Mouse (Mus musculus): Measurements from ENCODE around the gene Ppp1r32. TPM values are rescaled to one million over a fixed set of nuclear protein-coding genes. Genes with fewer than 3 reads are reported as not detected.

Ppp1r32 gene
- polyA plus RNA-seq, 1 experiment from 2014 or later, result 0.41 TPM

DNA sequence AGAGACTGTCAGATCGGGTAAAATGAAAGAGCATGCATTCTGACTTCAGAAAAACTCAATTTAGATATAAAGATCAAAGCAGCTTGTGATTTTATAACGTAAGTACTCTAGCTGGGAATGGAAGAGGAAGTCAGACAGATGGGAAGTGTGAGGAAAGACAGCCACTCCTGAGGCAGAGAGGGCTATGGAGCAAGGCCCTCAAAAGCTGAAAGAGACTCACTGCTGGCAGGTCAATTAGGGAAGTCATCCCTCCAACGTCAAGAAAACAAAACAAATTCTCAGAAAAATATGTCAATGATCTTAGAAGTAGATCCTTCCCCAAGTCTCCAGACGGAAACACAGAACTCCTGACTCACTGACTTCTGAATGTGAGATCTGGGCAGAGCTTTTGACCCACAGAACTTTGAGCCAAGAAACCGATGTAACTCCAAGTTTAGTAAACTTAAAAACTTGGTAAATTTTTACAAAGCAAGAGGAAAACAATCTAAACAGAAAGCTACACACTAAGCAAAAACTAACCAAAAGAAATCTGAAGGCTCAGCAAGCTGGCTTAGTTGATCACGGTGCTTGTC, 28.1 kb upstream of the Ppp1r32 start:
- Histone ChIP-seq H3K27me3 (ENCODE audit: control insufficient read depth, insufficient read depth, low read length) (no peaks in the 10 kb centered on the region), H3K27ac (ENCODE audit: low read depth, low read length) (no peak overlapping the region), H3K9ac (ENCODE audit: low read length) (no peak overlapping the region), H3K9me3 (ENCODE audit: control insufficient read depth, low read length) (no peaks in the 10 kb centered on the region), H3K36me3 (ENCODE audit: control insufficient read depth, insufficient read depth, low read length) (no peaks in the 10 kb centered on the region; the same call in 1 of the 2 replicates), H3K4me3 (ENCODE audit: low read depth, low read length) (no peak overlapping the region), H3K4me2 (ENCODE audit: low read depth, low read length, severe bottlenecking) (no peak overlapping the region), H3K4me1 (replicated peaks; ENCODE audit: control insufficient read depth, insufficient read depth, low read length) (no peaks in the 10 kb centered on the region)
- WGBS, result 84% methylated on average over 6 of the region's 6 CpGs
- ATAC-seq (replicated peaks; ENCODE audit: low FRiP score) (no peak), DNase-seq (ENCODE audit: low spot score) (no peak)

DNA sequence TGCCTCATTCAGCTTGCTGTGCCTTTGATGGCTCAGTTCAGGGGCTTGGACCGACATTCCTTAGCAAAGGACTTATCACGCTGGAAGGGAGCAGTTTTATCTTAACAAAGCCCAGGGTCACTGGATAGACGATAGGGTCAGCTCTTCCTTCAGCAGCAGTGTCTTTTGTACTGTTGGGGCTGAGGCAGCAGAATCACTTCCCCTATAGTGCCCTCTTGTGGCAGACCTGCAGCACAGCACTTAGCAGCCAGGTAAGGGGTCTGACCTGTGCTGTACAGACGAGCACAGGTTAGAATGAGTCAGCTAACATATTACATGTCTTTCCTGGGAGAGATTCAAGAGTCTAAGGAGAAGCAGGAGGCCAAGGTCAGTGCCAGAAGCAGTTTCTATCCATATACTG, 19.8 kb upstream of the Ppp1r32 start:
- H3K9ac ChIP-seq (ENCODE audit: low read length), result no peak overlapping the region
- H3K27ac ChIP-seq (ENCODE audit: low read depth, low read length), result no peak overlapping the region
- WGBS, result 7% methylated on average over 4 of the region's 4 CpGs
- DNase-seq (ENCODE audit: low spot score) (peak; percentile 64), ATAC-seq (replicated peaks; ENCODE audit: low FRiP score) (peak; percentile 39; the same call in 1 of the 2 replicates)
- no peaks in the 10 kb centered on the region for H3K27me3 ChIP-seq (ENCODE audit: control insufficient read depth, insufficient read depth, low read length)
- no peak overlapping the region for H3K4me3 ChIP-seq (ENCODE audit: low read depth, low read length)
- no peak overlapping the region for H3K4me2 ChIP-seq (ENCODE audit: low read depth, low read length, severe bottlenecking)
- no peaks in the 10 kb centered on the region for H3K4me1 ChIP-seq (replicated peaks; ENCODE audit: control insufficient read depth, insufficient read depth, low read length)
- H3K36me3 ChIP-seq (ENCODE audit: control insufficient read depth, insufficient read depth, low read length), result peaks cover 5% of the 10 kb centered on the region; the same call in 1 of the 2 replicates
- no peaks in the 10 kb centered on the region for H3K9me3 ChIP-seq (ENCODE audit: control insufficient read depth, low read length)

DNA sequence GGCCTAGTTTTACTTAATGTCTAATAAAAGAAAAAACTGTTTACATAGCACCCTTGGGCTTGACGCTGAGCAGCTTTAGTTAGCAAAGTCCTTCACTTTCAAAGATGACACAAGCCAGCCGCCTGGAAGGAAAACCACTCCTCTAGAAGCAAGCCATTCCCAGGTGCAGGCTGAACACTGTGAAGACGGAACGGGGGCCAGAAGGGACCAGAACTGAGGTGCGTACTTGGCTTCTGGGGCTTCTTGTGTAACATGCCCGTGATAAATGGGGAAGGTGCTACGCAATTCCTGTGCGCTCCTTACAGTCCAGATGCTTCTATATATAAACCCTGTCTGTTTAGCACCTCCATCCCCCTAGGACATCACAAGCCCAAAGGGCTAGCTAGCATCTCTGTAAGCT, 17.9 kb upstream of the Ppp1r32 start:
- Histone ChIP-seq H3K4me3 (ENCODE audit: low read depth, low read length) (no peak overlapping the region), H3K4me1 (replicated peaks; ENCODE audit: control insufficient read depth, insufficient read depth, low read length) (no peaks in the 10 kb centered on the region), H3K27ac (ENCODE audit: low read depth, low read length) (no peak overlapping the region), H3K27me3 (ENCODE audit: control insufficient read depth, insufficient read depth, low read length) (no peaks in the 10 kb centered on the region), H3K9me3 (ENCODE audit: control insufficient read depth, low read length) (no peaks in the 10 kb centered on the region), H3K9ac (ENCODE audit: low read length) (no peak overlapping the region), H3K36me3 (ENCODE audit: control insufficient read depth, insufficient read depth, low read length) (peaks cover 5% of the 10 kb centered on the region; the same call in 1 of the 2 replicates), H3K4me2 (ENCODE audit: low read depth, low read length, severe bottlenecking) (no peak overlapping the region)
- ATAC-seq (replicated peaks; ENCODE audit: low FRiP score) (no peak), DNase-seq (ENCODE audit: low spot score) (peak; percentile 38)
- 91% methylated on average over 8 of the region's 8 CpGs for WGBS

DNA sequence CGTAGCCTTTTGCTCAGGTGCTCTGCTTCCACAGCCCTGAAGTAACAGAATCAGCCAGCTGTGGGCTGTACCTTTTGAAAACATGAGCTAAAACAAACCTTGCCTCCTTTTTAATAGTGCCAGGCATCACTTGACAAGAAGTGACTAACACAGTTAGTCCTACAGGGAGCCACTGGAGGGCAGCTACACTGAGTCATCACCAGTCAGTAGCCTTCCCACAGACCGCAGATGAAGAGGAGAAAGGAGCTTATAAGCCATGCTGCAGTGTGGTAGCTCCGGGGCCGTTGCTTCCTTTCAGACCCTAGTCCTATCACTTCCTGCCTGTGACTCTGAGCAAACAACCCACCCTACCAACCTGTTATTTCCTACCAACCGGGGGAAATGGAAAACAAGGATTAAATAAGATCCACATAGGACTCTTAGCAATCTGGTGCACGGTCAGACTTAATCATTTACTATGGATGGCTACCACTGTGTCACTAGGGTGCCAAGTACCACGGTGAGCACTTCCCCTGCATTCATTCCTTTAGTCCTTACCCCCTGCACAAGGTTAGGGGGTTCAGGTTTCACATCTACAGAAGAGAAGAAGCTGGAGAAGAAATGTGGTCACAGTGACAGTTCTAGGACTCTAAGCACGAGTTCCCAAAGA, 14.9 kb upstream of the Ppp1r32 start:
- no peaks in the 10 kb centered on the region for H3K9me3 ChIP-seq (ENCODE audit: control insufficient read depth, low read length)
- 66% methylated on average over 8 of the region's 8 CpGs for WGBS
- ATAC-seq (replicated peaks; ENCODE audit: low FRiP score) (no peak), DNase-seq (ENCODE audit: low spot score) (peak; percentile 44)
- H3K36me3 ChIP-seq (ENCODE audit: control insufficient read depth, insufficient read depth, low read length), result peaks cover 5% of the 10 kb centered on the region; the same call in 1 of the 2 replicates
- H3K4me1 ChIP-seq (replicated peaks; ENCODE audit: control insufficient read depth, insufficient read depth, low read length), result no peaks in the 10 kb centered on the region
- no peak overlapping the region for H3K4me3 ChIP-seq (ENCODE audit: low read depth, low read length)
- H3K4me2 ChIP-seq (ENCODE audit: low read depth, low read length, severe bottlenecking), result no peak overlapping the region
- H3K27ac ChIP-seq (ENCODE audit: low read depth, low read length), result no peak overlapping the region
- H3K27me3 ChIP-seq (ENCODE audit: control insufficient read depth, insufficient read depth, low read length), result no peaks in the 10 kb centered on the region
- no peak overlapping the region for H3K9ac ChIP-seq (ENCODE audit: low read length)

DNA sequence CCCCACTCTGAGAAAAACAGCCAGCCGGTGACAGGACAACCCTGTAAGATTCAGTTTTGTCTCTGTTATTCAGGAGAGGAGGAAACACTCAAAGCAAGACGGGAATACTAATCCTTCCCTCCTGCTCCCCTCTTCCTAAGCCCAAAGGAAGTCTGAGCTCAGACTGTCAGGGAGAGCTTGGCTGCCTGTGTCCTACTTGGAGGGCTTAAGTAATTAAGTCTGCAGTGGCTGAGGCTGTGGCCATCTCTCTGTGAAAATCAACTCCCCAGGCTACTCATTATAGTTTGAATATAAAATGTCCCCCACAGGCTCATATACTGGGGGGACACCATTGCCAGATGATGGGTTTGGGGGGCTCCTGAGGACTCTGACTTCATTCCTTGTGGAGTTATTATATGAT, 14.2 kb upstream of the Ppp1r32 start:
- no peak overlapping the region for H3K9ac ChIP-seq (ENCODE audit: low read length)
- H3K9me3 ChIP-seq (ENCODE audit: control insufficient read depth, low read length), result no peaks in the 10 kb centered on the region
- DNase-seq (ENCODE audit: low spot score), result peak; percentile 33
- H3K36me3 ChIP-seq (ENCODE audit: control insufficient read depth, insufficient read depth, low read length), result peaks cover 4% of the 10 kb centered on the region; the same call in 1 of the 2 replicates
- H3K4me2 ChIP-seq (ENCODE audit: low read depth, low read length, severe bottlenecking), result no peak overlapping the region
- ATAC-seq (replicated peaks; ENCODE audit: low FRiP score), result no peak
- H3K4me1 ChIP-seq (replicated peaks; ENCODE audit: control insufficient read depth, insufficient read depth, low read length), result no peaks in the 10 kb centered on the region
- no peak overlapping the region for H3K27ac ChIP-seq (ENCODE audit: low read depth, low read length)
- H3K4me3 ChIP-seq (ENCODE audit: low read depth, low read length), result no peak overlapping the region
- no peaks in the 10 kb centered on the region for H3K27me3 ChIP-seq (ENCODE audit: control insufficient read depth, insufficient read depth, low read length)
- 45% methylated on average over 2 of the region's 2 CpGs for WGBS

DNA sequence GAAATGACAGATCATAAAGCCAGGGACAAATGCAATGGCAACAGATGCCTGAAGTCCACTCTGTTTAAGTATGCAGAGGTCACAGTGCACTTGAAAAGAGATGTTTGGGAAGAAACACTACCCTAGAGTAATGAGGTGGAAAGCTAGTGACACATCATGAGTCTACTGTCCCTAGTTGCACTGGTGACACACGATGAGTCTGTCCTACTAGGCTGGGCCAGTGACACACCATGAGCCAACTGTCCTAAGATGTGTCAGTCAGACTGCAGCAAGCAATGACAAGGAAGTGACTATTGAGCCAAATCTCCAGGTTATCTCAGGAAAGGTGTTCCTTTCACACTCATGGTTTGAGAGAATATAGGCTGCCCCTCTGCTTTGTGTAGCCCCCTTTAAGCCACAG, 12.9 kb upstream of the Ppp1r32 start:
- Histone ChIP-seq H3K4me2 (ENCODE audit: low read depth, low read length, severe bottlenecking) (no peak overlapping the region), H3K27me3 (ENCODE audit: control insufficient read depth, insufficient read depth, low read length) (no peaks in the 10 kb centered on the region), H3K4me3 (ENCODE audit: low read depth, low read length) (no peak overlapping the region), H3K9ac (ENCODE audit: low read length) (no peak overlapping the region), H3K27ac (ENCODE audit: low read depth, low read length) (no peak overlapping the region), H3K9me3 (ENCODE audit: control insufficient read depth, low read length) (no peaks in the 10 kb centered on the region), H3K4me1 (replicated peaks; ENCODE audit: control insufficient read depth, insufficient read depth, low read length) (no peaks in the 10 kb centered on the region), H3K36me3 (ENCODE audit: control insufficient read depth, insufficient read depth, low read length) (no peaks in the 10 kb centered on the region)
- WGBS, result 95% methylated on average over 1 of the region's 1 CpGs
- DNase-seq (ENCODE audit: low spot score) (no peak), ATAC-seq (replicated peaks; ENCODE audit: low FRiP score) (no peak)

DNA sequence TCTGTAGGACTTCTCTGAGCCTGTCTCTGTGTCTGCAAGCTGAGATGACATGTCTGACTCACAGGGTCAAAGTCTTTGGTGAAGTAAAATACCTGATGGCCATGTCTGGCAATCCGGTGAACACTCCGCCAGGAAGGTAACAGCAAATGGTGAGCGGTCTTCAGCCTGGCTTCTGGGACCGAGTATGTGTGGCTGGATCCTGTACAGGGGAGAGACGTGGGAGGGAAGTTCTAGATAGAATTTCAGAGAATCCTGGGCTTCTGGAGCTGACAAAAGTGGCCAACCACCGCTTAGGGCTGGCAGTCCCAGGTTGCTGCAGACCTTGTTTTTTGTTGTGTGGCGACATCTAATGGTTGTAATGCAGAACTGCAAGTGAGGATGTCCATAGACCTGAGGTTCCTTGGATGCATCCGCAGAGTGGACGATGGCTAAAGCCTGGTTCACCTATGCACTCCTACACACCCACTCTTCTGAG, 3.6 kb upstream of the Ppp1r32 start:
- ATAC-seq (replicated peaks; ENCODE audit: low FRiP score), result peak; percentile 81
- 25% methylated on average over 9 of the region's 9 CpGs for WGBS
- Histone ChIP-seq H3K4me1 (replicated peaks; ENCODE audit: control insufficient read depth, insufficient read depth, low read length) (peaks cover 4% of the 10 kb centered on the region; the same call in 1 of the 2 replicates), H3K9ac (ENCODE audit: low read length) (no peak overlapping the region), H3K4me2 (ENCODE audit: low read depth, low read length, severe bottlenecking) (no peak overlapping the region), H3K27ac (ENCODE audit: low read depth, low read length) (no peak overlapping the region), H3K9me3 (ENCODE audit: control insufficient read depth, low read length) (no peaks in the 10 kb centered on the region), H3K27me3 (ENCODE audit: control insufficient read depth, insufficient read depth, low read length) (no peaks in the 10 kb centered on the region), H3K4me3 (ENCODE audit: low read depth, low read length) (no peak overlapping the region), H3K36me3 (ENCODE audit: control insufficient read depth, insufficient read depth, low read length) (no peaks in the 10 kb centered on the region)
- DNase-seq (ENCODE audit: low spot score), result peak; percentile 69

DNA sequence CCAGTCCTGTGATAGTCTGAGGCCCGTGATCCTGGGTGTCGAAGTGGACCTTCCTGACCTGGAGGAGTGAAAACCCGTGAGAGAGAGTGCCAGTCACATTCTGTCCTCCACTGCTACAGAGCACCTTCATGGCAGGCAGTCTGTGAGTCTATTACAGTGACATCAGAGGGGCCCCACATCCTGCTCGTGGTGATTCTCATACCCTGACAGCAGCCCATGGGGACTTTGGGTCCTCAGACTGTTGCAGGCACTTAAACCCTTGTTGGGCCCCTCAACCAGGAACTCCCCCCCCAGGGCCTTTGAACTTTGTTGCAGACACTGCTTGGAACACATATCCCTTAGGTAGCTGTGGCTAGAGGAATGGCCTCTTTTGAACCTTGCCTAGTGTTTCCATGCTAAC, 3.2 kb downstream of the Ppp1r32 start:
- Histone ChIP-seq H3K36me3 (ENCODE audit: control insufficient read depth, insufficient read depth, low read length) (no peaks in the 10 kb centered on the region), H3K4me2 (ENCODE audit: low read depth, low read length, severe bottlenecking) (no peak overlapping the region), H3K27me3 (ENCODE audit: control insufficient read depth, insufficient read depth, low read length) (no peaks in the 10 kb centered on the region), H3K9me3 (ENCODE audit: control insufficient read depth, low read length) (no peaks in the 10 kb centered on the region), H3K9ac (ENCODE audit: low read length) (no peak overlapping the region), H3K4me3 (ENCODE audit: low read depth, low read length) (no peak overlapping the region), H3K4me1 (replicated peaks; ENCODE audit: control insufficient read depth, insufficient read depth, low read length) (peaks cover 4% of the 10 kb centered on the region; the same call in 1 of the 2 replicates), H3K27ac (ENCODE audit: low read depth, low read length) (no peak overlapping the region)
- no peak for ATAC-seq (replicated peaks; ENCODE audit: low FRiP score)
- 71% methylated on average over 4 of the region's 4 CpGs for WGBS
- DNase-seq (ENCODE audit: low spot score), result no peak

DNA sequence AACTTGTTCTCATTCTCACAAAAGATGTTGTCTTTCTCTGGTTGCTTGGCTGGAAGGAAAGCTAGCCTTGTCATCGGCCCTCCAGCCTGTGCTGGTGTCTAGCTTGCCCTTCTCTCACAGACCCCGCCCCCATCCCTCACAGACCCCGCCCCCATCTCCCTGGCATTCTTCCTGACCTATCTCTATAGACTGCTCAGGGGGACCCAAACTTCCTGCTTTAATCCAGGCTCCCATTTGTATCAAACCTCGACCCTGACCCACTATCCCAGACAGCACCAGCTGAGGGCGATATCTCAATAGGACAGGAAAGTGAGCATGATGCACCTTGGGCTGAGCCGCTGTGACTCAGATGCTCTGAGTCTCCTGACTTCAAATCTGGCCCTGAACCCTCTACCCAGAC, 8.9 kb downstream of the Ppp1r32 start:
- Histone ChIP-seq H3K27me3 (ENCODE audit: control insufficient read depth, insufficient read depth, low read length) (no peaks in the 10 kb centered on the region), H3K9ac (ENCODE audit: low read length) (no peak overlapping the region), H3K9me3 (ENCODE audit: control insufficient read depth, low read length) (no peaks in the 10 kb centered on the region), H3K4me1 (replicated peaks; ENCODE audit: control insufficient read depth, insufficient read depth, low read length) (no peaks in the 10 kb centered on the region; the same call in 1 of the 2 replicates), H3K27ac (ENCODE audit: low read depth, low read length) (no peak overlapping the region), H3K36me3 (ENCODE audit: control insufficient read depth, insufficient read depth, low read length) (no peaks in the 10 kb centered on the region), H3K4me2 (ENCODE audit: low read depth, low read length, severe bottlenecking) (no peak overlapping the region), H3K4me3 (ENCODE audit: low read depth, low read length) (no peak overlapping the region)
- 19% methylated on average over 6 of the region's 6 CpGs for WGBS
- DNase-seq (ENCODE audit: low spot score) (no peak), ATAC-seq (replicated peaks; ENCODE audit: low FRiP score) (no peak; the same call in 1 of the 2 replicates)
